11 mouse cellular contexts compared by ENCODE assay signal in genomic region chr9:36864862-36865813, GRCm38 (mm10). TPM values are rescaled to one million over a fixed set of nuclear protein-coding genes. Genes with fewer than 3 reads are reported as not detected.
A peak's percentile ranks its signal among the peaks of the same experiment; 100 is the strongest.
DNase-seq lines count a peak whose midpoint lies in the region; ATAC-seq lines count a peak whose summit lies in the region.
"Had no signal": no experiment of that assay in that cellular context is flagged by ENCODE, and none has a peak within 500 bp of the region (broad histone marks: within the 10 kb centered on the region; RNA-seq: fewer than 3 reads in every experiment).

No protein-coding gene starts in this region.

- H3K36me3 ChIP-seq in neural tube, embryonic 11.5 days (ENCODE audit: control insufficient read depth, insufficient read depth, low read length), result peaks cover 4% of the 10 kb centered on the region; the same call in 1 of the 2 replicates

- no peak overlapping the region for H3K4me2 ChIP-seq in neural tube, embryonic 11.5 days (ENCODE audit: low read depth)

- intact Hi-C loops in left cerebral cortex, postnatal 36 days (cut with DNase I), result no loop called here

- H3K4me3 ChIP-seq in neural tube, embryonic 11.5 days (ENCODE audit: low read depth, low read length), result no peak overlapping the region

- peaks cover 3% of the 10 kb centered on the region; the same call in 1 of the 2 replicates for H3K4me1 ChIP-seq in neural tube, embryonic 11.5 days (ENCODE audit: control insufficient read depth, insufficient read depth, low read length)

- DNase-seq in cerebellum, postnatal 25 days, result peak; percentile 36 to 52
- DNase-seq in cerebellum, adult 8-10 months, result no peak
- DNase-seq in left cerebral cortex, adult 11 months (ENCODE audit: low spot score), result peak; percentile 48
- DNase-seq in left cerebral cortex, postnatal 36 days (ENCODE audit: low spot score in 2 of 2), result no peak
- DNase-seq in embryo, embryonic 9.5 days (ENCODE audit: extremely low spot score), result peak; percentile 20
- peak; percentile 60 for DNase-seq in neural tube, embryonic 11.5 days (ENCODE audit: low spot score)
- DNase-seq in liver, result no peak
- DNase-seq: kidney, adult 8-10 months had no signal

- H3K9me3 ChIP-seq in neural tube, embryonic 11.5 days (ENCODE audit: control insufficient read depth, low read length), result no peaks in the 10 kb centered on the region

- peak; percentile 93 for ATAC-seq in neural tube, embryonic 11.5 days (ENCODE audit: insufficient read depth, low FRiP score, low TSS enrichment)
- no peak for ATAC-seq in megakaryocyte, adult 5-6 weeks (ENCODE audit: poor library complexity, severe bottlenecking)

- no peaks in the 10 kb centered on the region for H3K27me3 ChIP-seq in neural tube, embryonic 11.5 days (ENCODE audit: control insufficient read depth, insufficient read depth, low read length)

- H3K9ac ChIP-seq in neural tube, embryonic 11.5 days (ENCODE audit: low read length), result no peak overlapping the region

- 32% methylated on average over 4 of the region's 4 CpGs for WGBS in neural tube, embryonic 11.5 days

- H3K27ac ChIP-seq in neural tube, embryonic 11.5 days (ENCODE audit: low read depth, low read length), result peak overlapping the region; percentile 31; the same call in 1 of the 2 replicates

RNA-seq across cellular contexts. Expression of gene Fez1, which starts 43.5 kb away (rescaled TPM):
- 100 to 1,000 TPM; 265 to 298 TPM for total RNA-seq in left cerebral cortex, postnatal 36 days (2021)
- 290 and 300 TPM in 2 replicates for polyA plus RNA-seq in neural tube, embryonic 11.5 days (2014; fragmentation: Nextera tagmentation; extraction: Ambion mirVana)
- 0.52 TPM in 1 of 2 replicates, not detected in the other for total RNA-seq in megakaryocyte, adult 5-6 weeks (2015)
- 0.18 TPM in 1 of 2 replicates, not detected in the other for total RNA-seq in megakaryocyte, adult 5-6 weeks (2017)
- total RNA-seq: MEL had no signal
- polyA plus RNA-seq: liver, adult 2 months had no signal

Comparison
In these comparisons a context has a peak if more than half of its experiments do, and no peak if none do; other contexts are left out.
1. DNase-seq: peak in cerebellum, postnatal 25 days (2 of 2), left cerebral cortex, adult 11 months (single experiment), embryo, embryonic 9.5 days (single experiment) and neural tube, embryonic 11.5 days (single experiment); none in cerebellum, adult 8-10 months (single experiment), left cerebral cortex, postnatal 36 days (0 of 2) and liver (single experiment).
2. RNA of gene Fez1, which starts 43.5 kb away (total RNA-seq): 265 to 298 TPM in left cerebral cortex, postnatal 36 days; 0.18 to 0.52 TPM in megakaryocyte, adult 5-6 weeks; every median in the first group is over 100 times any median in the second.